Mouse (Mus musculus): ENCODE data around the gene Trpc5os. TPM values are rescaled to one million over a fixed set of nuclear protein-coding genes. Genes with fewer than 3 reads are reported as not detected.

Gene Trpc5os
- polyA plus RNA-seq (2016; fragmentation: Nextera tagmentation; extraction: Ambion mirVana), result not detected in 2 replicates

DNA sequence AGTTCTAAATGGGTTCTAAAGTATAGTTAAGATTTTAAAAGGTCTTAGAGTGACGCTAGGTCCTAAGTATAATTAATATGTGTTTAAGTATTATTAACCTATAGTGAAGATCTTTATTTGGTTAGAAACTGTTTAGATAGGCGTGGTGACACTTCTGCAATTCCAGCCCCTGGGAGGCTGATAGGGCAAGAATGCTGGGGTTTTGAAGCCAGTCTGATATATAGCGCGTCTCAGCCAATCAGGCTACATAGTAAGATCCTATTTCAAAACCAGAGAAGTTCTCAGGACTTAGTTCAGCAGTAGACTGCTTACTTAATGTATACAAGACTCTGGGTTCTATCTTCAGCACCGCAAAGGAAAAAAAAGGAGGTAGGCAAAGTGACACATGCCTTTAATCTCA, at the start of gene Trpc5os:
TSS of gene Trpc5os (plus strand) at position 301 of the 400 bp plus-strand sequence.
- H3K27me3 ChIP-seq (ENCODE audit: low read depth, poor library complexity, severe bottlenecking), result peaks cover 69% of the 10 kb centered on the region
- WGBS, result 94% methylated on average over 5 of the region's 5 CpGs
- H3K9me3 ChIP-seq (replicated peaks), result no peaks in the 10 kb centered on the region
- DNase-seq (ENCODE audit: low spot score), result no peak
- H3K36me3 ChIP-seq, result no peaks in the 10 kb centered on the region
- no peaks in the 10 kb centered on the region for H3K4me1 ChIP-seq
- no peak within 1 kb of the TSS for H3K4me3 ChIP-seq
- H3K27ac ChIP-seq, result no peak within 1 kb of the TSS

DNA sequence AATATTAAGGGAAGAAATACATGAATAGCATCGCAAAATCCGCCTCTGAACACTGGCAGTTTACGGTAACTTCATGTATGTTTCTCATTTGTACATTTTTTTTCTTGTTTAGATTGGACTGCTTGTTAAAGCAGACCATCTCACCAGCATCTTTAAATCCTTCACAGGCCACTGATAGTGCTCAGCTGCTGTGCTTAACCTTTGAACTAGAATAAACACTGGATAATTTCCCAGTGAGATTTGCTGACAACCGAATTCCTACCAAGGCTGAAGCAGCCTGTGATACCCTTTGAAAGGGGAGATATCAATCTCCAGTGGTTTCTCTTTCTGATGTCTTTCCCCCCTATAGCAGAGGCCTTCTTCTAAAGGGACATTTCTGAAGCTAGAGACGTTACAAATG, 48.3 kb upstream of the Trpc5os start:
- Histone ChIP-seq H3K27ac (no peak overlapping the region), H3K9me3 (replicated peaks) (no peaks in the 10 kb centered on the region), H3K4me3 (no peak overlapping the region), H3K27me3 (ENCODE audit: low read depth, poor library complexity, severe bottlenecking) (peaks cover 25% of the 10 kb centered on the region; the same call in 1 of the 2 replicates), H3K4me1 (no peaks in the 10 kb centered on the region), H3K36me3 (no peaks in the 10 kb centered on the region)
- DNase-seq (ENCODE audit: low spot score), result no peak
- WGBS, result 68% methylated on average over 5 of the region's 5 CpGs

DNA sequence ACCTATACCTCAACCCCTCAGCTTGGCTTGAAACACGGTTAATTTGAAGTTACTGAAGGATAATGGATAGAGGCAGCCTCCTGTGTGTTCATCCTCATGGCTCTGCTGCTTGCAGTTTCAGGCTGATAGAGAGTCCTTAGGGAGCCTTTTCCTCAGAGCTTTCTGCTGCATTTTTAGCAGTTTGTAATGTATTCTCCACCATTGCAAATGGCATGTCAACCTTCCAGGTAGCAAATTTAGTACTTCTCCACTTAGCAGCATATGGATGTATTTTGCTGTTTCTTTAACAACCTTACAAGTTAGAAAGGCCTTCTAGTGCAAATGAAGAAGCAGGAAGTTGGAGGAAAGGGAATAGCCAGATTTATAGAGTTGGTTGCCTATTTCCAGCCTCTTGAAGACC, 36.1 kb upstream of the Trpc5os start:
- no peak overlapping the region for H3K4me3 ChIP-seq
- H3K27ac ChIP-seq, result no peak overlapping the region
- WGBS, result 71% methylated on average over 1 of the region's 1 CpGs
- no peaks in the 10 kb centered on the region for H3K4me1 ChIP-seq
- no peaks in the 10 kb centered on the region for H3K36me3 ChIP-seq
- no peak for DNase-seq (ENCODE audit: low spot score)
- peaks cover 39% of the 10 kb centered on the region for H3K27me3 ChIP-seq (ENCODE audit: low read depth, poor library complexity, severe bottlenecking)
- no peaks in the 10 kb centered on the region for H3K9me3 ChIP-seq (replicated peaks)

DNA sequence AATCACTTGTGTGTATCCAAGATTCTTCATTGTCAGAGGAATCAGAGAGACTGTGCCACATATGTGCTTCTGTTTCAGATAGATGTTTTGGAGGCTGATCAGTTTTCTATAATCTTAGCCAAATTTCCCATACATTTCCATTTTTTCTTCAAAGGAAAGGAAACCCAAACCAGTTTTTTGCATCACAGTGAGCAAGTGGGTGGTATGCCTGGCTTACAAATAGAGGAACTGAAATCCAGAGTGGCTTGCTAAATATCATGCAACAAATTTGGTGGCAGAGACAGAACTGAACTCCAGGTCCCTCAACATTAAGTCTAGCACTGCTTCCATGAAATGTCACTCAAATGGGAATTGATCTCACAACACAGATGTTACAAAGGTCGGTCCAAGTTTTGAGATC, 35.3 kb upstream of the Trpc5os start:
- Histone ChIP-seq H3K27me3 (ENCODE audit: low read depth, poor library complexity, severe bottlenecking) (peaks cover 39% of the 10 kb centered on the region), H3K27ac (no peak overlapping the region), H3K9me3 (replicated peaks) (no peaks in the 10 kb centered on the region), H3K4me1 (no peaks in the 10 kb centered on the region), H3K36me3 (no peaks in the 10 kb centered on the region), H3K4me3 (no peak overlapping the region)
- DNase-seq (ENCODE audit: low spot score), result no peak
- WGBS, result 97% methylated on average over 1 of the region's 1 CpGs

DNA sequence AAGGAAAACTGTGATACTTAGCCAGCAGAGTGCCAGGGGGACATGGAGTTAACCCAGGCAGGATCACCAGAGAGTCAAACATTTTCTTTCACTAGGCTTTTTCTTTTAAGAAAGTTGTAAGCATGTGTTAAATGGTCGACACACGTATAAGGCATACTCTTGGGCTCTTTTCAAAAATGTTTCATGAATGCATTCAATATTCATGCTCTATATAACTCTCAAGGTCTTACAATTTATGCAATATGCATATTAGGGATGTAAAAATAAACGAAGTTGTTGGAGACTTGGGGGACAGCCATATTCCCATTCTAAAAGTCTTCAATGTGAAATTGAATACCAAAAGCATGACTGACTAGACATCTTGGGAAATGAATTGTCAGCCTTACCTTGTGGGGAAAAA, 32.5 kb upstream of the Trpc5os start:
- no peaks in the 10 kb centered on the region for H3K9me3 ChIP-seq (replicated peaks)
- H3K27me3 ChIP-seq (ENCODE audit: low read depth, poor library complexity, severe bottlenecking), result peaks cover 41% of the 10 kb centered on the region
- WGBS, result 91% methylated on average over 3 of the region's 3 CpGs
- H3K4me3 ChIP-seq, result no peak overlapping the region
- no peak for DNase-seq (ENCODE audit: low spot score)
- no peak overlapping the region for H3K27ac ChIP-seq
- H3K4me1 ChIP-seq, result no peaks in the 10 kb centered on the region
- H3K36me3 ChIP-seq, result no peaks in the 10 kb centered on the region

DNA sequence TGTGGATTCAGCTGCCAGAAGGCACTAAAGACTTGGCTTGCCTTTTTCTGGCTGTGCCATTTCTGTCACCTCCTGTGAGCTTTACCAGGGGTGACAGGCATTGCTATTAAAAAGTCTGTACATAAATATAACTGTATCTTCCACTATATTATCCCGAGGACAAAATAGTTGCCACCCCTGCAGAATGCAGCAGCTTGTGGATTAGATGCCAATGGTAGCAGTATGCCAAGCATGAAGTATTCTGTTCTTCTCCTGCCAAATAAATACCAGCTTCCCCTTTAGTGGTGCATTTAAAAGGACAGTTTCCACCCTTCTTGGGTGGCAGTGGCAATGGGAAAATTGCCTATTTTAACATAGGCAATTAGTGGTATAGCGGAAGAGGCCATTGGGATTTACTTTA, 8.0 kb downstream of the Trpc5os start:
- Histone ChIP-seq H3K27ac (no peak overlapping the region), H3K9me3 (replicated peaks) (no peaks in the 10 kb centered on the region), H3K36me3 (no peaks in the 10 kb centered on the region), H3K4me3 (no peak overlapping the region), H3K27me3 (ENCODE audit: low read depth, poor library complexity, severe bottlenecking) (peaks cover 66% of the 10 kb centered on the region), H3K4me1 (no peaks in the 10 kb centered on the region)
- DNase-seq (ENCODE audit: low spot score), result no peak
- WGBS, result 96% methylated on average over 2 of the region's 2 CpGs

DNA sequence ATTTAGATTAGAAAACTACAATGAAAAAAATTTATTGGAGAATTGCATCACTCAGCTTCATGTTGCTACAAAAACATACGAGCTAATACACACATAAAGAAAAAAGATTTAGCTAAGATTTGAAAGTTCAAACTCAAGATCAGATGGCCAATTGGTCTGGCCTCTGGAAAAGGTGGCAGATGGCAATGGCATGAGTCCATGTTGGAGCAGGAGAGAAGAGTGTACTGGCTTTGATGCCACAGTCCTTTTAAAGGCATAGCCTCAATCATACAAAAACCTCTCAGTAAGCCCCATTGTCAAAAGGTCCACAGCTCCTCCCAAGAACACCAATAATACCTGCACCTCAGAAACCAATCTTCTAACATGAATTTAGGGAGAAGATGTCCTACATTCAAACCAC, 35.0 kb downstream of the Trpc5os start:
- 76% methylated on average over 1 of the region's 1 CpGs for WGBS

DNA sequence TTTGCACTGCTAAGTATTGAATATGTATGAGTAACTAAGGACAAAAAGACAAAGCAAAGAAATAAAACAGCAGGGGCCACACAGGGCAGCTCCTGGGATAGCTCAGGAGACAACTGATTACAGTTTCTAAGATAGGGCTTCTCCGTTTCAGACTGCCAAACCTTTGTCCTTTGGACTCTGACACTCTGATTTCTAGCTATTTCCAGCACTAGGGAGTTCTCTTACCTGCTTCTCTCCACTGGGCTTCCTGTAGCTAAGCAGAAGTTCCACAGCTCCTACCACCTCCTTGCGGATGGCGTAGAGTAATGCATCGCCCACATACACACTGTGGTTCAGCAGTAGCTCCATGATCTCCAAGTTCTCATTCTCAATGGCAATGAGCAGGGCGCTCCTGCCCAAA, 66.9 kb downstream of the Trpc5os start:
- no peak overlapping the region for H3K27ac ChIP-seq
- H3K4me1 ChIP-seq, result no peaks in the 10 kb centered on the region
- peaks cover 58% of the 10 kb centered on the region for H3K27me3 ChIP-seq (ENCODE audit: low read depth, poor library complexity, severe bottlenecking)
- 82% methylated on average over 5 of the region's 5 CpGs for WGBS
- H3K36me3 ChIP-seq, result no peaks in the 10 kb centered on the region
- no peak overlapping the region for H3K4me3 ChIP-seq
- no peaks in the 10 kb centered on the region for H3K9me3 ChIP-seq (replicated peaks)
- no peak for DNase-seq (ENCODE audit: low spot score)

More for the DNA sequence above, 35.0 kb downstream of the Trpc5os start:
- no peak for DNase-seq (ENCODE audit: low spot score)
- Histone ChIP-seq H3K27ac (no peak overlapping the region), H3K9me3 (replicated peaks) (no peaks in the 10 kb centered on the region), H3K27me3 (ENCODE audit: low read depth, poor library complexity, severe bottlenecking) (peaks cover 32% of the 10 kb centered on the region; the same call in 1 of the 2 replicates), H3K4me1 (no peaks in the 10 kb centered on the region), H3K4me3 (no peak overlapping the region), H3K36me3 (no peaks in the 10 kb centered on the region)

DNA sequence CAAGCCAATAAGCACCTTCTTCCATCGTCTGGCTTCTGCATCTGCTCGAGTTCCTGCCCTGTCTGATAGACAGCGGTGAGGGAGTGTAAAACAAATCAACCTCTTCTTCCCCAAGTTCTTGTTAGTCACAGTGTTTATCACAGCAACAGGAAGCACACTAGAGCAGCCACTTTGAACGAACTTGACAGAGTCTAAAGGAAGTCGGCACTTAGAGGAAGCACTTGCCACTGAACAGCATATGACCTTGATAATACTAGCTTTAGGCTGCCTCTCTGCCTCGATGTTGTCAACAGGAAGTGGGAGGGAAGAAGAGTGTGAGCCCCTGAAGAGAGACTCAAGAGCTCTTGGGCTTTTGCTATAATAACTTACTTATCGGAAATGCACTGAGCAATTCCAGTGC, 69.7 kb downstream of the Trpc5os start:
- no peaks in the 10 kb centered on the region for H3K4me1 ChIP-seq
- DNase-seq (ENCODE audit: low spot score), result no peak
- no peak overlapping the region for H3K4me3 ChIP-seq
- no peak overlapping the region for H3K27ac ChIP-seq
- no peaks in the 10 kb centered on the region for H3K36me3 ChIP-seq
- peaks cover 52% of the 10 kb centered on the region for H3K27me3 ChIP-seq (ENCODE audit: low read depth, poor library complexity, severe bottlenecking)
- H3K9me3 ChIP-seq (replicated peaks), result no peaks in the 10 kb centered on the region
- 77% methylated on average over 7 of the region's 7 CpGs for WGBS

Other genes starting within 250 kb of the Trpc5os start
- gene Alg13, start 138.8 kb upstream of the Trpc5os start, polyA plus RNA-seq (2016; fragmentation: Nextera tagmentation; extraction: Ambion mirVana), result 31.3 and 33.2 TPM in 2 replicates
- 0.05 TPM in 1 of 2 replicates, not detected in the other for gene Trpc5, start 231.6 kb downstream of the Trpc5os start, polyA plus RNA-seq (2016; fragmentation: Nextera tagmentation; extraction: Ambion mirVana)
- 0.15 TPM in 1 of 2 replicates, not detected in the other for gene Rtl4, start 232.3 kb downstream of the Trpc5os start, polyA plus RNA-seq (2016; fragmentation: Nextera tagmentation; extraction: Ambion mirVana)

Measured in limb, embryonic 10.5 days (tissue).